Mouse (Mus musculus) retina, postnatal 1 day (tissue): ENCODE measurements around the gene Snx22.

Experiments
- DNase-seq: peaks from one replicate; pipeline ENCODE4 v3.0.0-alpha.2; 2012

The Snx22 gene

GRCm38 (mm10) chr9:66069583-66069982 is at the start of gene Snx22:
Snx22 (minus strand) TSS chr9:66069719.
- DNase-seq, result peak; percentile 88

DNA sequence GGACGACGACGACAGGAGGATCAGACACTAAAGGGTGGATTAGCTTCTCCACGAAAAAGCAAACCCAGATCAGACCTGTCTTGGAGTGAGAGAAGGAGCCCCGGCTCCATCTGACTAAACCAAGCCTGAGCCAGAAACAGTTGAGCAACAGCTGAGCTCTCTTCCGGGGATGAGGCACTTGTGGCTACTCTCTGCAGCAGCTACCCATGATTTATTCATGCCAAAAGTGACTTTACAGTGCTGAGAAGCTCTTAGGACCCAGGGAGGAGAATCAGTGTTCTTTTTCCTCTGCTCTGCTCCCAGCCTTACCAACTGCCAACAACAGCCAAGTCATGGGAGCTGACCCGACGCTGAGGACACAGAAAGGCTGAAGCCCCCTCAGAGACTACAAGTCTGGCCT is 47.4 kb upstream of the Snx22 start:
- DNase-seq, result peak; percentile 35

DNA sequence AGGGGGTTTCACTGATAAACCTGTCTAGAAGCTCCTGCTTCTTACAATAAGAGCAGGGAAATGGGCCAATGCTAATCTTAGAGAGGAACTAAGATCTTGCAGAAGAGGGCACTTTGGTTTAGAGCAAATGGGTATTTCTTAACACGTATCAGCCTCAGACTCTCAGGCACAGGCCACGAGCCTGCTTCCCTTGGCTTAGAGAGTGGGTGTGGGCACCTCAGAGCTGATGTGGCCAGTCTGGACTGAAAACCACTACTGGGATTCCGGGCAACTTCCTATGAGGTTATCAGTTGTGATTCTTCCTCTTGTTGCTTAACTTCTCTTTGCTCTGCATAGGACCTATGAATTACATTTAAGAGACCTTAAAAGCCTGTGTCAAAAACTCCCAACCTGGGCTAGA is 44.8 kb upstream of the Snx22 start:
- no peak for DNase-seq

DNA sequence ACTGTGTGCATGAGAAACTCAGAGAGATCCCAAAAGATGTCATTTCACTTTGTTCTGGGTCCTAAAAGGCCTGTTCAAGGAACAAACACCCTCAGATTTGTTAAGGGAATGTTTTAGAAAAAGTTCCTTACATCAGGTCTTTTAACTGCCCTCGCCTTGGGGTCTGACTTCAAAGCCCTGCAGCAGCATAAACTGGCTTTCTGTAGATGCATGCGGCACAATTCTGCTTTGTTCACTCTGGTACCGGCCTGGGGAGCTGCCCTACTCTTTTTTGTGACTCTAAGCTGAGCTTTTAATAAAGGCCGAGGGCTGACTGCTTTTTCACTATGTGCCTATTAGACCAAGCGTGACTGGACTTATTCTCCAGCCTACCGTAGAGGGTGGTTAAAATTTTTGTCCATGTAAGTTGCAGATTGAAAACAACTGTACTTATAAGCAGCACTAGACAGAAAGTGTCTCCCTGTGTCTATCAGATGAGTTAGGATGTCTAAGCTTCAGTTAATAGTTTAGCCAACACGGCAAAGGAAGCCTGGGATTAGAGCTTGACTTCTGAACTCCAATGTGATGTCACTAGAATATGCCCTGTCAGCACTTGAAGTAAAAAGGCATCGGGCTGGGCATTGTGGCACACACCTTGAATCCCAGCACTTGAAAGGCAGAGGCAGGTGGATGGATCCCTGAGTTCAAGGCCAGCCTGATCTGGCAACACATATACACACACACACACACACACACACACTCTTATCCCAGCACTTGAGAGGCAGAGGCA is 41.3 kb upstream of the Snx22 start:
- no peak for DNase-seq

GRCm38 (mm10) chr9:66110126-66110525 is 40.6 kb upstream of the Snx22 start:
- DNase-seq, result no peak

DNA sequence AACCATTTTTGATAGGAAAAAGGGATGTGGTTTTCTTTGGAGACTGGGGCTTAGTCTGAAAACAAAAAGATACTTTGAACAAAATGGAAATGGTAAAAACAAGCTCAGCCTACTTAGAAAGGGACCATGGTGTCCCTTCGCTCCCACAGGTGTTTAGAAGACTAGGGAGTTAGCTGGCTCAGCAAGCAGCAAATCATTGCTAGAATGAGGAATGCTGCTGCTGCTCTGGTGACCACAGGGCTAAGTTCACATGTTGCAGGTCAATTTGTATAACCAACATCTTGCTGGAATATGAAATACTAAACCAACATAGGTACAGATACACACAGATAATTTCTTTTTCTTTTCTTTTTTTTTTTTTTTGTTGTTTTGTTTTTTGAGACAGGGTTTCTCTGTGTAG is 40.1 kb upstream of the Snx22 start:
- DNase-seq, result no peak

- no peak for DNase-seq
Measured at GRCm38 (mm10) chr9:66105168-66105567, 35.6 kb upstream of the Snx22 start.

- DNase-seq, result no peak
Measured at GRCm38 (mm10) chr9:66104601-66105000, 35.1 kb upstream of the Snx22 start.

DNA sequence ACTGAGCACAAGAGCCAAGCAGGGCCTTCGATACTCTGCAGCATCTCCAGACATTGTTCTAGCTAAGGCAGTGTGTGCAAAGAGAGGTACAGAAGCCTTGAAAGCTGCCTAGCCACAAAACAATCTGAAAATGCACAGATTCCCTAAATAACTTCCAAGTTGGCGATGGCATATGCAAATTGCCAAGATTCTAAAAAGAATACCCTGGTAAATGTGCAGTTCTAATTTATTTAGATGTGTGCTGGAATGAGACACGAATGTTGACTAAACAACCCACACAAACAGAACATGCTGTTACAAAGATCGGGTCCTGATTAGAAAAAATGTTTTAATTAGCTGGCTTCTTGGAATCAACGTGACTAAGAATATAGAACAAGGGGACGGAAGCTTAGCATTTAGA is 33.1 kb upstream of the Snx22 start:
- no peak for DNase-seq

GRCm38 (mm10) chr9:66101577-66101976 is 32.1 kb upstream of the Snx22 start:
- DNase-seq, result no peak

GRCm38 (mm10) chr9:66092664-66093063 is 23.1 kb upstream of the Snx22 start:
- no peak for DNase-seq

GRCm38 (mm10) chr9:66091327-66092231 is 22.1 kb upstream of the Snx22 start:
- DNase-seq, result no peak

GRCm38 (mm10) chr9:66090593-66091244 is 21.2 kb upstream of the Snx22 start:
- DNase-seq, result no peak

GRCm38 (mm10) chr9:66088411-66088810 is 18.9 kb upstream of the Snx22 start:
- DNase-seq, result peak; percentile 73

- DNase-seq, result no peak
Measured at GRCm38 (mm10) chr9:66087062-66087461, 17.5 kb upstream of the Snx22 start.

GRCm38 (mm10) chr9:66084171-66084570 is 14.7 kb upstream of the Snx22 start:
- no peak for DNase-seq

DNA sequence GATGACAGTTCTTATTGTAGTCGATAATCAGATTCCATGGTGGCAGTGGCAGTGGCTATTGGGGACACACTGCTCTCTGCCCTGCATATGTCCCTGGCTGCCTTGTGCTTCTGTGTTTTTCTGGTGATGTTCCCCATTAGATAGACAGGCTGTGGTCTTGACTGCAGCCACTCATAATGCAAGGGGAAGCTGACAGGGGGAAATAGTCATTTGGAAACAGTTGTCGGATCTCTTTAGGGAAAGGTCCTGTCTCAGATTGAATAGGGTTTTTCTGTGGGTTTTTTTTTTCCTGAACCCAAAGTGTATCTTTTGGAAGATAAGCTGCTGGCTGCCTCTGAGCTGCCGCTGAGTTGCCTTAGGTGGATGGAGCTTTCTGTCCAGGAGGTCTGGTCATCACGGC is 12.5 kb upstream of the Snx22 start:
- no peak for DNase-seq

GRCm38 (mm10) chr9:66080804-66081459 is 11.4 kb upstream of the Snx22 start:
- DNase-seq, result no peak

- peak; percentile 39 for DNase-seq
Measured at GRCm38 (mm10) chr9:66078493-66078892, 9.0 kb upstream of the Snx22 start.

GRCm38 (mm10) chr9:66078072-66078471 is 8.6 kb upstream of the Snx22 start:
- no peak for DNase-seq

DNA sequence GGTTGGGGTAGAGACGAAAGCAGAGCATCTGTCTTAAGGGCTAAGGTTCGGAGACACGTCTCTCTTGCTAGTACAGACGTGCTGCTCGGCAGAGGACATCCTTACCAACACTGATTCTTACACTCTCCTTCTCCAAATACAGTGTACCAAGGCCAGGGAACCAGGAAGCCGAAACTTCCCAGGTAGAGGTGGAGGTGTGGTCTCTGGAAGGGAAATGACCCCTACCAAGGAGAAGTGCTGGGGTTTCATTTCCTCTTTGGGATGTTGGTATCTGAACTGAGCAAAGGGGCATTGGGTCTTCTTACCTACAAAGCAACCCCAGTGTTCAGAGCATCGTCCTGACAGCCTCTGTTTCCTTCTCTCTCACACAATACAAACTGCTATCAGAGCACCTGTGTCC is 3.2 kb upstream of the Snx22 start:
- no peak for DNase-seq

- no peak for DNase-seq
Measured at GRCm38 (mm10) chr9:66070151-66070550, 632 bp upstream of the Snx22 start.

GRCm38 (mm10) chr9:66068971-66069391 is 538 bp downstream of the Snx22 start:
- DNase-seq, result peak; percentile 71
